Mouse (Mus musculus): ENCODE measurements around the gene Cerkl. TPM values are rescaled to one million over a fixed set of nuclear protein-coding genes. Genes with fewer than 3 reads are reported as not detected.
A peak's percentile ranks its signal among the peaks of the same experiment; 100 is the strongest.

The Cerkl gene
- polyA plus RNA-seq (2016; fragmentation: Nextera tagmentation; extraction: Ambion mirVana): 1.0 and 1.1 TPM in 2 replicates

DNA sequence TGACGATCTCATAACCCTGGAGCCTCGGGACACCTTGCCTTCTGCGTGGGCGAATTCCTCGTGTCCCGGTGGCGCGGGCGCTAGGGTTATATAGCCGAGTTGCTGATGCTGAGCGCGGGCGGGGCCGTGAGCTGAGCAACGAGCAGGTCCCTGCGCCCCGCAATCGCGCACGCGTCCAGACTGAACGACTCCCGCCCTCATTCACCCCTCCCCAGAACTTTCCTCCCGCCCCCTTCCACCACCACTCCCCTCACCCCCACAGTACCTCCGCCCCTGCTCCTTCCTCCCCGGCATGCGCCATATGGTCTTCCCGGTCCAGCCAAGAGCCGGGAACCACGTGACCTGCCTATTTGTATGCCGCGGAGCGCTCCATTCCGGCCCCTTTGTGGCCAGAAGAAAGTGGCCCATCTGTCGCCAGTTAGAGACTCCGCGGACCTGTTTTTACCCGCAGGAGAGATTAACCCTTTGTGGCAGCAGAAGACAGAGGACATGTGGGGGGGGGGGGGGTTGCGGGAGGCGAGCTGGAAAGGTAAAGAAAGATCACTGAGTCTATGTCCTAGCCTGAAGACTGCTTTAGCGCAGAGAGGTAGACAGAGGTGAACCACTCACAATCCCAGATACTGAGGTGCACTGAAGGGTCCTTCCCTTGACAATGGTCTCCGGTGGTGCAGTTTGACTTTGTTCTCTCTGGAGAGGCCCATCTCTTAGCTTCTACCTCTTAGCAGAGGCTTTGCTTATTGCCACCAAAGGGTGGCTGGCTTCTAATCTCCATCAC, at the start of gene Cerkl, which contains the start of gene Neurod1:
Cerkl (minus strand) TSS at position 211 of the 775 bp plus-strand sequence.
Neurod1 (minus strand) TSS at position 177 of the 775 bp plus-strand sequence.
- peak within 1 kb of the TSS; percentile 38 for H3K4me3 ChIP-seq (replicated peaks)
- no peaks in the 10 kb centered on the region for H3K36me3 ChIP-seq
- H3K27ac ChIP-seq: no peak within 1 kb of the TSS
- peak within 1 kb of the TSS; percentile 67 for H3K4me2 ChIP-seq
- no peak within 1 kb of the TSS for H3K9ac ChIP-seq (replicated peaks)
- WGBS: under 1% methylated on average over 38 of the region's 42 CpGs
- H3K27me3 ChIP-seq: peaks cover 75% of the 10 kb centered on the region
- peak; percentile 74 for ATAC-seq (ENCODE audit: insufficient number of reproducible peaks, insufficient read depth, low FRiP score, low TSS enrichment, low read depth)
- no peaks in the 10 kb centered on the region for H3K9me3 ChIP-seq
- peaks cover 18% of the 10 kb centered on the region for H3K4me1 ChIP-seq (replicated peaks)

- no peak overlapping the region for H3K4me3 ChIP-seq (replicated peaks)
- peaks cover 6% of the 10 kb centered on the region; the same call in 1 of the 2 replicates for H3K27me3 ChIP-seq
- H3K27ac ChIP-seq: no peak overlapping the region
- ATAC-seq (ENCODE audit: insufficient number of reproducible peaks, insufficient read depth, low FRiP score, low TSS enrichment, low read depth): 0 out of 2 replicates have a peak, but pooled peaks have one; percentile 59
- no peaks in the 10 kb centered on the region for H3K4me1 ChIP-seq (replicated peaks)
- H3K4me2 ChIP-seq: no peak overlapping the region
- H3K9me3 ChIP-seq: no peaks in the 10 kb centered on the region
- H3K36me3 ChIP-seq: no peaks in the 10 kb centered on the region
- WGBS: 32% methylated on average over 10 of the region's 10 CpGs
- H3K9ac ChIP-seq (replicated peaks): no peak overlapping the region
Observed at GRCm38 (mm10) chr2:79498990-79499755, 42.6 kb upstream of the Cerkl start.

DNA sequence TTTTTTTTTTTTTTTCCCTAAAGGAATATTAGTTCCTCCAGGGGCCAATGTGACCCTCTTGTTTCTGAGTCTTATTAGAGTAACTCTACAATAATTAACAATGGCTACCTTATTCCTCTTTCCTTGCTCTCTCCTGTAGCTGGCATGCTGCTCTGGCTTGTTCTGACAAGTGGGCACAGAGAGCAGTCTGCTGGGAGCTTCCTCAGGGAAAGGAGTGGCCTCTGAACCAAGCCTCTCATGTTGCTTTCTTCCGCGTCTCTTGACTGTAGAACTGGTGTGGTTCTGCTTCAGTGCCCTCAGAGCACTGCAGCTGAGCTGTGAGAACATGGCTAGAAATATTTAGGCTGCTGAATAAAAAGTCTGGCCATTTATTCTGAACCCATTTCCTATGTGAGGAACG, 28.5 kb upstream of the Cerkl start:
- Histone ChIP-seq H3K9me3 (no peaks in the 10 kb centered on the region), H3K4me1 (replicated peaks) (no peaks in the 10 kb centered on the region), H3K36me3 (no peaks in the 10 kb centered on the region), H3K4me3 (replicated peaks) (no peak overlapping the region), H3K27ac (no peak overlapping the region), H3K9ac (replicated peaks) (no peak overlapping the region), H3K4me2 (no peak overlapping the region), H3K27me3 (no peaks in the 10 kb centered on the region)
- WGBS: 66% methylated on average over 3 of the region's 3 CpGs
- no peak for ATAC-seq (ENCODE audit: insufficient number of reproducible peaks, insufficient read depth, low FRiP score, low TSS enrichment, low read depth)

GRCm38 (mm10) chr2:79482511-79482910, 25.9 kb upstream of the Cerkl start:
- ATAC-seq (ENCODE audit: insufficient number of reproducible peaks, insufficient read depth, low FRiP score, low TSS enrichment, low read depth): no peak
- no peak overlapping the region for H3K27ac ChIP-seq

GRCm38 (mm10) chr2:79462411-79462810, 5.8 kb upstream of the Cerkl start:
- peaks cover 9% of the 10 kb centered on the region for H3K4me1 ChIP-seq (replicated peaks)
- no peaks in the 10 kb centered on the region for H3K9me3 ChIP-seq
- H3K27me3 ChIP-seq: peaks cover 39% of the 10 kb centered on the region
- no peak overlapping the region for H3K4me2 ChIP-seq
- no peak for ATAC-seq (ENCODE audit: insufficient number of reproducible peaks, insufficient read depth, low FRiP score, low TSS enrichment, low read depth)
- no peak overlapping the region for H3K4me3 ChIP-seq (replicated peaks)
- 77% methylated on average over 4 of the region's 4 CpGs for WGBS
- H3K36me3 ChIP-seq: no peaks in the 10 kb centered on the region
- H3K9ac ChIP-seq (replicated peaks): no peak overlapping the region
- no peak overlapping the region for H3K27ac ChIP-seq

More at GRCm38 (mm10) chr2:79482511-79482910, 25.9 kb upstream of the Cerkl start:
- H3K9ac ChIP-seq (replicated peaks): no peak overlapping the region
- no peaks in the 10 kb centered on the region for H3K36me3 ChIP-seq
- H3K9me3 ChIP-seq: no peaks in the 10 kb centered on the region
- no peak overlapping the region for H3K4me2 ChIP-seq
- H3K4me1 ChIP-seq (replicated peaks): no peaks in the 10 kb centered on the region
- H3K4me3 ChIP-seq (replicated peaks): no peak overlapping the region
- 90% methylated on average over 2 of the region's 2 CpGs for WGBS
- H3K27me3 ChIP-seq: no peaks in the 10 kb centered on the region

- no peak overlapping the region for H3K9ac ChIP-seq (replicated peaks)
- no peak overlapping the region for H3K4me3 ChIP-seq (replicated peaks)
- peaks cover 11% of the 10 kb centered on the region for H3K4me1 ChIP-seq (replicated peaks)
- H3K4me2 ChIP-seq: no peak overlapping the region
- H3K27ac ChIP-seq: no peak overlapping the region
- H3K27me3 ChIP-seq: peaks cover 45% of the 10 kb centered on the region
- H3K36me3 ChIP-seq: no peaks in the 10 kb centered on the region
- WGBS: 86% methylated on average over 2 of the region's 2 CpGs
- no peak for ATAC-seq (ENCODE audit: insufficient number of reproducible peaks, insufficient read depth, low FRiP score, low TSS enrichment, low read depth)
- no peaks in the 10 kb centered on the region for H3K9me3 ChIP-seq
Observed at GRCm38 (mm10) chr2:79461861-79462260, 5.3 kb upstream of the Cerkl start.

DNA sequence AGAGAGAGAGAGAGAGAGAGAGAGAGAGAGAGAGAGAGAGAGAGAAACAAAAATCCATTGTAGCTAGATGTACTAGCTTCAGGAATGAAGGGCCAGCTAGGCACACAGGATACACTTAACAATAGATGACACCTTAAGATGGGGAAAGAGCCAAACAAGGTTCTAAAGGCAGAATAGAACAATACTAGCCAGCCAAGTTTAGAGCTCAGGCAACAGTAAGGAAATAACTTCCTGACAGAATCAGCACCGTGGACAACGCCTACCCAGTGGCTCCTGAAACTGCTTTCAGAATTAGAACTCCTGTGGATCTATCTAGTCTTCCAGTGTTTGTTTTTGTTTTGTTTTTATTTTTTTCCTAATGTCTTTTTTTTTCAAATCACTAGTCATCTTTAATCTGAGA, 4.0 kb upstream of the Cerkl start:
- 2% methylated on average over 2 of the region's 2 CpGs for WGBS
- Histone ChIP-seq H3K27me3 (peaks cover 58% of the 10 kb centered on the region), H3K4me1 (replicated peaks) (peaks cover 15% of the 10 kb centered on the region), H3K9me3 (no peaks in the 10 kb centered on the region), H3K27ac (no peak overlapping the region), H3K9ac (replicated peaks) (no peak overlapping the region), H3K4me3 (replicated peaks) (no peak overlapping the region), H3K4me2 (no peak overlapping the region), H3K36me3 (no peaks in the 10 kb centered on the region)
- no peak for ATAC-seq (ENCODE audit: insufficient number of reproducible peaks, insufficient read depth, low FRiP score, low TSS enrichment, low read depth)

DNA sequence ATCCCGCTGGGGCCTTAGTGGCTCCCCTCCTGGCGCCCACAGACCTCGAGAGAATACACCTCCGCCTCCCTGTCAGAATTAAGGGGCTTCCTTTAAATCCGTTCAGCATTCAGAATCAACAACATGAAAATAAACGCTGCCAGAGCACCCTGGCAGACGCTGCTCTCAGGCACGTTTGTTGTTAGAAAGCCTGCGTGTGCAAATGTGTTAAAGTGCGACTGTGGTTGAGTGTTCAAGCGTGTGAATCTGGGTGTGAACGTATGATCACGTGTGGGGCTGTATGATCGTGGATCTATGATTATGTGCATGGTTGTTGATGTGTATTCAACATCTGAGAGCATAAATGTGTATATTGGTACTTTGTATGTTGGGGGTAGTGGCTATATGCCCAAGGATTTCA, 3.5 kb upstream of the Cerkl start:
- 7% methylated on average over 14 of the region's 14 CpGs for WGBS
- H3K27me3 ChIP-seq: peaks cover 62% of the 10 kb centered on the region
- H3K4me3 ChIP-seq (replicated peaks): no peak overlapping the region
- H3K4me1 ChIP-seq (replicated peaks): peaks cover 15% of the 10 kb centered on the region
- H3K4me2 ChIP-seq: no peak overlapping the region
- no peak for ATAC-seq (ENCODE audit: insufficient number of reproducible peaks, insufficient read depth, low FRiP score, low TSS enrichment, low read depth)
- H3K27ac ChIP-seq: no peak overlapping the region
- no peak overlapping the region for H3K9ac ChIP-seq (replicated peaks)
- no peaks in the 10 kb centered on the region for H3K9me3 ChIP-seq
- no peaks in the 10 kb centered on the region for H3K36me3 ChIP-seq

DNA sequence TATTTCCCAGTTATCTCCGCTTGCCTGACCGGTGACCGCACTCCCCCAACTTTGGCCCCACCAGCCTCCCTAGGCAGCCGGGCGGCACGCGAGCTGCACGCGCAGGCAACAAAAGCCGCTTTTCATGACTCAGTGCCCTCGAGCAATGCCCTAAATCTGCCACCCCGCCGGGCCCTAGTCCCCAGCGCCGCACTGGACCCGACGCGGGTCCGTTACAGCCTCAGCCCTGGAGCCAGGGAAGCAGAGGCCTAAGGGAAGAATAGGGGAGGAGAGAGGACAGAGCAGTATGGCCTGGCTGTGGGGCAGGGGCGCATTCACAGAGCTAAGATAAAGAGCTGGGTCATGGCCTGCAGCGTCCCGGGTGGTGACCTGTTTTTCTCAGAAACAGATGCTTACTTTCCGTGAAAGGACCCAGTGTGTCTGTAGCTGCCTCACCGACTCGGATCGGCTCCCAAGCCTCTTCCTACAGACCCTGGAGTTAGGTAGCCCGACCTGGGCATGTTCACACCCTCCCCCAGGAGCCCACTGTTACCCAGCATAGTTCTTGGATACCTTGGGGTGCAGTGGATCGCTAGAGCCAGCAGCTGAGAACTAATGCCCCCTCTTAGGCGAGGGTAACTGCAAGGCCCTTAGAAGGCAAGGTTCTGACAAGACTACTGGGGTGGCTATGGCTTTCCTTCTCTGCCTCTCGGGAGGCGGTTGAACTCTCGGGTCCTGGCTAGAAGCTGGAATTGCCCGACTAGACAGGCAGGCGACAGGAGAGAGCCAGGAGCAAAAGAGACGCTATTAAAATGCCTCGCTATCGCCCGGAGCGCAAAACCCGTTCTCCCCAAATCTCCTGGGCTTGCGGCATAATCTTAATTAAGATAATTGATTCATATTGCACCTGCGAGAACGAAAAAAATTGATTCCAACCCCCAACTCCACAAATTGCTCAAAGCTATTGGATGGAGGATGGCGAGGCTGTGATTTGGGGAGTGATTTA, 2.8 kb upstream of the Cerkl start:
- Histone ChIP-seq H3K4me2 (0 out of 2 replicates have a peak overlapping the region, but pooled peaks have one; percentile 17), H3K9me3 (no peaks in the 10 kb centered on the region), H3K9ac (replicated peaks) (no peak overlapping the region), H3K27me3 (peaks cover 70% of the 10 kb centered on the region), H3K27ac (no peak overlapping the region), H3K4me1 (replicated peaks) (peaks cover 16% of the 10 kb centered on the region), H3K4me3 (replicated peaks) (peak overlapping the region; percentile 13), H3K36me3 (no peaks in the 10 kb centered on the region)
- no peak for ATAC-seq (ENCODE audit: insufficient number of reproducible peaks, insufficient read depth, low FRiP score, low TSS enrichment, low read depth)
- 1% methylated on average over 44 of the region's 44 CpGs for WGBS

GRCm38 (mm10) chr2:79457932-79458331, 1.3 kb upstream of the Cerkl start:
- 31% methylated on average over 3 of the region's 3 CpGs for WGBS
- no peak overlapping the region for H3K4me3 ChIP-seq (replicated peaks)
- no peak for ATAC-seq (ENCODE audit: insufficient number of reproducible peaks, insufficient read depth, low FRiP score, low TSS enrichment, low read depth)
- peaks cover 18% of the 10 kb centered on the region for H3K4me1 ChIP-seq (replicated peaks)
- H3K27ac ChIP-seq: no peak overlapping the region
- H3K9me3 ChIP-seq: no peaks in the 10 kb centered on the region
- H3K36me3 ChIP-seq: no peaks in the 10 kb centered on the region
- H3K9ac ChIP-seq (replicated peaks): no peak overlapping the region
- H3K27me3 ChIP-seq: peaks cover 77% of the 10 kb centered on the region
- H3K4me2 ChIP-seq: no peak overlapping the region
